Mouse (Mus musculus) thymus, postnatal 0 days (tissue): ENCODE results near the gene Adipor1. TPM values are rescaled to one million over a fixed set of nuclear protein-coding genes. Genes with fewer than 3 reads are reported as not detected.
A peak's percentile ranks its signal among the peaks of the same experiment; 100 is the strongest.
"Not testable (repeated sequence)": the region's sequence is repeated elsewhere in the genome, so short reads cannot be mapped to it uniquely, and the experiment has no call there.

Experiments used
- DNase-seq: peaks from one replicate; pipeline ENCODE4 v3.0.0-alpha.2; 2015; ENCODE audit warnings: low spot score
- polyA plus RNA-seq: library from polyadenylated mRNA; unstranded; fragments of >200 nt; fragmentation: Nextera tagmentation; extraction: Ambion mirVana; gene quantifications from 2 replicates; pipeline ENCODE4 v1.2.1, GENCODE M21; 2015

Adipor1 gene
- polyA plus RNA-seq, 1 experiment from 2014 or later, result 67.9 TPM

DNA sequence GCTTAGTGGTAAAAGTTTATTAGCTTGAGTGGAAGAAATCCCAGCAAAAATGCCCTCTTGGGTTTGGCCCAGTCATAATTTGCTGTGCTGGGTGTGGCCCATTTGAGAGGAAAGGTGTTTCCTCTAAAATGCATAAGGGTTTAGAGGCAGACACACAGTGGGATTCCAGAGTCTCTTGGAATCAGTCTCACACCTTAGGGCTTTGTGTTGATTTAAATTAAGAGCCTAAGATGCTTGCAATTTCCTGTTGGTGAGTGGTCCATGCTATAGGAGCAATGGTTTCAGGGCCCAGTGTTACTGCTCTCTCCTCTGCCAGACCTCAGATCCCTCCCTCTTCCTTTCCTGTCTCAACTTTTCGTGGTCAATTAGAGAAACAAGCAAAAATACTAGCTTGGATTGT lies 4.0 kb downstream of the Adipor1 start:
- DNase-seq, result no peak

- DNase-seq, result no peak
These were observed 4.7 kb downstream of the Adipor1 start for GRCm38 (mm10) chr1:134419751-134420458.

DNA sequence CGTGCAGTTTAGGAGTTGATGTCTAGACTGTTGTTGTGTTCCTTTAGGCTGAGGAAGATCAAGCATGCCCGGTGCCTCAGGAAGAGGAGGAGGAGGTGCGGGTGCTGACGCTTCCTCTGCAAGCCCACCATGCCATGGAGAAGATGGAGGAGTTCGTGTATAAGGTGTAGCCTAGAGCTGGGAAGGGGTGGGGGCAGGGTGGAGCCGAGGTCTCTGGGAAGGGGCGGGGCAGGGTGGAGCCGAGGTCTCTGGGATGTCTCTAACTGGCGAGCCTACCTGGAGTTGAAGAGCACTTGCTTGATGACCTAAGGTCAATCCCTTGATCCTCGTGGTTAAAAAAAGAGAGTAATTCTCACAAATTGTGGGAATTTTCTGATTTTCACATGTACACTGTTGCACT lies 8.7 kb downstream of the Adipor1 start:
- DNase-seq, result no peak

DNA sequence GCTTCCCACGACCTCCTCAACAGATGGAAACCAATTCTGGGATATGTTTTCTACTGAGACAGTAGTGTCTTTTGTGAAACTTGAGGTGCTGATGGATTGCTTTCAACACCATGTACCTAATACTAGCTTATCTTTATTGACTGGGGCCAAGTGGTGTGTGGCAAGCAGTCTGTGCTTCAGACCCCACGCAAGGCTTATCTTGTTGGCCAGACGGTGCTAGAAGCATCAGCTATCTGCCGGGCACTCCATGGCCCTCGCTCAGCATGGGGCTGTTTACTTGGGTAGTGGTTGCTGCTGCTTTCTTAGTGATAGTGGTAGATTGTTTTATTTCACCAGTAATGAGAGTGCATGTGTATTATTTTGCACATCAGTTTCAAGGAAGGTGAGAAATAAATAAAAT lies 11.1 kb downstream of the Adipor1 start:
- DNase-seq, result no peak

DNA sequence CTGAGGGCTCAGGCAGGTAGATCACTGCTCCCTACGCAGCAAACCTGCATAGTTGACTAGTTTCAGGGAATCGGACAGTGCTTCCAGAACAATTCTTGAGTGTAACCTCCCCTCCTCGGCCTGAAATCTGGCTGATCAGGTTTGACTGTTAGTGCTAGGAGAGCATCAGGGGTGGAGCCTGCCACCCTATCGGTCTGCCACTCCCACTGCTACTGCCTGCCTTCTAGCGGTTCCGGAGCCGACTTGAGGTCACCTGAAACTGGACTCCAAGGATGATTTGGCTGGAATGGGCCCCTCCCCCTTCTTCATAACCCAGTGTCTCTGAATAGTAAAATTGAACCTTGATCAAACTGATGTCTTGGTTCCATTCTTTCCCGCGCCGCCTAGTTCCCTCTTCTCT lies 17.8 kb downstream of the Adipor1 start:
- DNase-seq, result no peak

- DNase-seq, result no peak
These were observed 18.3 kb downstream of the Adipor1 start for GRCm38 (mm10) chr1:134433473-134433872.

DNA sequence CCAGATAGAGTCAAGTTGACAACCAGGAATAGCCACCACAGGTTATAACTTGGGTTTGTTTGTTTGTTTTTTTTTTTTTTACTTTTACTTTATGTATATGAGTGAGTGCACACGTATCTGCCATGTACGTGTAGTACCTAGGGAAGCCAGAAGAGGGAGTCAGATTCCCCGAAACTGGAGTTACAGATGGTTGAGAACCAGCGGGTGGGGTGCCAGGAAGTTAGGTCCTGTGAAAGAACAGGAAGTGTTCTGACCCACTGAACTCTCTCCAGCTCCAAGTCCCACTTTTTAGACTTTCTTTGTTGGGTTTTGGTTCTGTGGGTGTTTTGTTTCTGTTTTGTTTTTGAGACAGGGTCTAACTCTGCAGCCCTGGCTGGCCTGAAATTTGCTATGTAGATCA lies 20.2 kb downstream of the Adipor1 start:
- DNase-seq, result peak; percentile 61

GRCm38 (mm10) chr1:134440437-134440836 lies 25.3 kb downstream of the Adipor1 start:
- DNase-seq, result no peak

- not testable (repeated sequence) for DNase-seq
These were observed 26.6 kb downstream of the Adipor1 start for GRCm38 (mm10) chr1:134441737-134442136.

- DNase-seq, result no peak
These were observed 27.2 kb downstream of the Adipor1 start for GRCm38 (mm10) chr1:134442394-134442793.

DNA sequence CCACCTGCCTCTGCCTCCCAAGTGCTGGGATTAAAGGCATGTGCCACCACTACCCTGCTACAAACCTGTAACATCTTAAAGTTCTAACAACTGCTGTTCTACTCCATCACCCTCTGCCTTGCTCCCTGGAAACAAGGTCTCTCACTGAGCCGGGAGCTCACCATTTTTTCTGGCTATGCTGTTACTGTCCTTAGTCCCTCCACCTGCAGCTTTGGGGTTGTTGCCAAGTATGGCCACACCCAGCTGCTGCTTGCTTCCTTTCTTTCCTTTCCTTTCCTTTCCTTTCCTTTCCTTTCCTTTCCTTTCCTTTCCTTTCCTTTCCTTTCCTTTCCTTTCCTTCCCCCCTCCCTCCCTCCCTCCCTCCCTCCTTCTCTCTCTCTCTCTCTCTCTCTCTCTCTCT lies 28.1 kb downstream of the Adipor1 start:
- DNase-seq, result not testable (repeated sequence)

DNA sequence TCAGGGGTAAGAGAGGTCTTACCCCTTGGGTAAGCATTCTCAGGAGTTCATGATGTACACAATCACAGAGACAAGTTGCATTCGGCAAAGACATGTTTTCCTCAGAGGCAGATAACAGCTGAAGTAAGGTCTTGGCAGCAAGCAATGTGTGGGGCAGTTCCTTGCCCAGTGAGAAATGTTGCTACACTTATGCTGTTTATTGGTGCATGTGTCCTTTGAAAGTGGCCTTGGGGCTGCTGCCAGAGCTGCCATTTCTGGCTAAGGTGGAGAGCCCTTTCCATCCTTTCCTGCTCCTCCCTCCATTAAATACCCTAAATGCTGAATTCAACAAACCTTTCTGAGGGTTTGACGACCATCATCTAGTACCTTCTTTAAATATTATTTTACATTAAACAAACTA lies 30.2 kb downstream of the Adipor1 start:
- no peak for DNase-seq

- not testable (repeated sequence) for DNase-seq
These were observed 33.4 kb downstream of the Adipor1 start for GRCm38 (mm10) chr1:134448537-134448936.

- no peak for DNase-seq
These were observed 35.0 kb downstream of the Adipor1 start for GRCm38 (mm10) chr1:134450201-134450600.

GRCm38 (mm10) chr1:134450986-134451385 lies 35.8 kb downstream of the Adipor1 start:
- peak; percentile 65 for DNase-seq

DNA sequence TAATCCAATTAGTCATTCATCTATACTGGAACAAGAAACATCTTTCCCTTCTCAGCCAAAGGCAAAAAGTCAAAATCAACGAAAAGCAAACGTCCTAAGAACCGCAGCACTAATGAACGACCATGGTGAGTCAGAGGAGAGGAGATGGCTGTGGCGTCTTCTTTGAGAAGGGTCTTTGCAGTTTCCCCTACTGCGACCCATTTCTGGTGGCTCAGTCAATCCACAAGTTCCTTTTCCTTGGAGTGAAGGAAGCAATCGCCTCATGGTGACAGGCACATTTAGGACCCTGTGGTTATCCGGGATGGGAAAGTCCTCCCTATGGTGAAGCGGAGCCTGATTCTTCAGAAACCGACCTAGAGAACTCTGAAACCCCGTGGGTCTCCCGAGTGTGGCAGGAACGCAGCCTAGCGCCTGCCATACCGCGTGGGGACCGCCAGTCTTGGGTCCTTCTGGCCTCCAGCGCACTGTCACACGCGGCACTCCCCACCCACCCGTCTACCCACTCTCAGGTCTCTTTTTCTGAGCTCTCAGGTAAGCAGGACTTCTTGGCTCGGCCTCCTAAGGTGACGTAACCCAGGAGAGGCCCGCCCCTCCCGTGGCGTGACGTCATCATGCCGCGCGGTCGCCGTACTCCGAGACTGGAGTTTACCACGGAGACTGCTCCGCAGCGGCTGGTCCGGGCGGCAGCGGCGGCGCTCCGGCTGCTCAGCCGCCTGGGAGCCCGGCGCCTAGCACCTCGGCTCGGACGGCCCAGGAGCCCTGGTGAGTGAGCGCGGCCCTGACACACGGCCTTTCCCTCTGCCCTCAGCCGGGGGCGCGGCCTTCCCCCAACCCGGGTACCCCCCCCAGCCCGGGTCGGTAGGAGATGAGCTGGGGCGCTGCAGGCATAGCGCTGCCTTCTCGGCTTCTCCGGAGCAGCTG lies 40.0 kb downstream of the Adipor1 start, which contains the start of gene Klhl12:
Gene Klhl12 (plus strand): TSS at position 628 of the 921 bp plus-strand sequence.
- peak; percentile 92 for DNase-seq

GRCm38 (mm10) chr1:134456060-134456459 lies 40.9 kb downstream of the Adipor1 start:
- DNase-seq, result no peak

DNA sequence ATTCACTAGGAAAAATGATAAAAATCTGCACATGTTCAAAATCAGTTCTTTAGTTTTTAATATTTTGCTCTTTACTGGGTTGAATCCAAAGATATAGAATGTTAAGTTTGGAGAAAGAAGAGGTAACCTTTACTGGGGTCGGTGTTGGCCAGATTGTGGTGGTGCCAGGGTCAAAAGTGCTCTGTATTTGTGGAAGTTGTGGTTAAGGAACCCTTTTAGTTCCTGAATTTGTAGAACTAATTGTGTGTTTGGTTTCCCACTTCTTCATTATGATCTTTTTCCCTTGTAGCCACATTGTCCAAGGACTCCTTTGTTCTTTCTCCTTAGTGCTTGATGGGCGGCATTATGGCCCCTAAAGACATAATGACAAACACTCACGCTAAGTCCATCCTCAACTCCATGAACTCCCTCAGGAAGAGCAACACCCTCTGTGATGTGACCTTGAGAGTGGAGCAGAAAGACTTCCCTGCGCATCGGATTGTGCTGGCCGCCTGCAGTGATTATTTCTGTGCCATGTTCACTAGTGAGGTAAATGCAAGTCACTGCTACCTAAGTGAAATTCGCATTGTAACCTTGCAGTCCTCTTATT lies 43.1 kb downstream of the Adipor1 start:
- no peak for DNase-seq

DNA sequence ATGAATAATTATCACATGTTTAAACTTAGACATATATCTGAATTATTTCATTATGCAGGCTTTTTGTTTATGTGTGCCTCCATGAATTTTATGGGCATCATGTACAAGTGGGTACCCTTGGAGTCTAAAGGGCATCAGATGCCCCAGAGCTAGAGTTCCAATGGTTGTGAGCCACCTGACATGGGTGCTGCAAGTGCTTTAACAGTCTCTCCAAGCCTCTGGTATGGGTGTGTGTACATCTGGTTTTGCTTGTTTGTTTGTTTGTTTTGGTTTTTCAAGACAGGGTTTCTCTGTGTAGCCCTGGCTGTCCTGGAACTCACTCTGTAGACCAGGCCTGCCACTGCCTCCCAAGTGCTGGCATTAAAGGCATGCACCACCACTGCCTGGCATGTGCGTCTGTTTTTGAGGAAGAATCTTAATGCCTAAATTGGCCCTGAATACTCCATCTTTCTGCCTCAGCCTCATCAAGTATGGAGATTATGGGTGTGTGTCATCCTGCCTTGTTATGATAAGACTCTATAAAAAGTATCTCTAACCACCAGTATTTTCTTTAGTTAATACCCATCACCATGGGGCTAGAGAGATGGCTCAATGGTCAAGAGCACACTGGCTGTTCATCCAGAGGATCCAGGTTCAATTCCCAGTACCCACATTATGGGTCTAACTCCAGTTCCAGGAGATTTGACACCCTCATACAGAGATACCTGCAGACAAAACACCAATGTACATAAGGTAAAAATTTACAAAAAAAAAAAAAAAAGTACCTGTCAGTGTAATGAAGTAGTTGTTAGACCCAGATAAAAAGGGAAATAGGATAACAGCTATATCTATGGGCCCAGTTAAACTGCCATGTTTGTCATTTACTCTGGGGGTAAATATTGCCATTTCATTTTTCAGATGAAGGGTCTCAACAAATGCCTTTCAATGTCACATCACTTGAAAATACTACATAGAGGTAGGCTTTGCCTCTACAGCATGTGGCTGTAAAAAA lies 45.4 kb downstream of the Adipor1 start:
- DNase-seq, result no peak
